Mouse (Mus musculus) CD8-positive naive resting alpha-beta T cell, adult 57 days (primary cell): Measurements from ENCODE around the gene Brd9. TPM values are rescaled to one million over a fixed set of nuclear protein-coding genes. Genes with fewer than 3 reads are reported as not detected.

ENCODE experiments used
- total RNA-seq: library from RNA; stranded (reverse); gene quantifications from one replicate; pipeline ENCODE4 v1.2.4, GENCODE M21; 2023

Brd9 gene
- 74.3 TPM for total RNA-seq

DNA sequence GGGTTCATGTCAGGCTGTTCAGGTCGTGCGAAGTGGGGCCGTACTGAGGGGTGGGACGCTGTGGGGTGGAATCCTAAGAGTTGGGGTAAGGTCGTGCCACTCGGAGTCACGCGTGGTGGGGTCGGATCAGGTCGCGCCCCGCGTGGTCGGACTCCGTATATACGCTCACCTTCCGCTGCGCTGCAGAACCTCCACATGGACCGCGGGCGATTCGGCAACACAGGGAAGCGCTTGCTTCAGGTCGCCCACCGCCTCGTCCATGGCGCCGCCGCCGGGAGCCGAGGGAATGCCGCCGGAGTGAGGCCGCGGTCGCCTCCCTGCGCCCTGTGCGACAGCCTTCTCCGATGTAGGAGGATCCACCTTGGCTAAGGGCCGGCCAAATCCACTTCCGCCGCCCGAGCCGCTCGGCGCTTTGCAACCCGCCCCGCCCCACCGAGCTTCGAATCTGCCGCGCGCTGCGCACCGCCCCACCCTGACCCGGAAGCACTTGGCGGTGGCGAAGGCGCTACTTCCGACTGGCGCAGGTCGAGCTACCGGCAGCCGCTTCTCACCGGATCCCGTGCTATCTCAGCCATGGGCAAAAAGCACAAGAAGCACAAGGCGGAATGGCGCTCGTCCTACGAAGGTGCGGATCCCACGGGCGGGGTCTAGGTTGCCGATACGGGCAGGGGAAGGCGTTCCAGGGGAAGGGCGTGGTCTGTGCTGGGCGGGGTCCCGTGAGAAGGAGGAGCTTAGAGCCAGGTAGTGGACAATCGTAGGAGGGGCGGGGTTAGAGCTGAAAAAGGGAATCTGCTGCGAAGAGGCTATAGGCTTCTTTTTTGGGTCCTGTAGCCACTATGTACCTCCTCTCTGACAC lies at the start of gene Brd9, which contains the start of gene Trip13:
Gene Brd9 (plus strand): TSS at position 491 of the 856 bp plus-strand sequence.
Gene Trip13 (minus strand): TSS at position 464 of the 856 bp plus-strand sequence.

DNA sequence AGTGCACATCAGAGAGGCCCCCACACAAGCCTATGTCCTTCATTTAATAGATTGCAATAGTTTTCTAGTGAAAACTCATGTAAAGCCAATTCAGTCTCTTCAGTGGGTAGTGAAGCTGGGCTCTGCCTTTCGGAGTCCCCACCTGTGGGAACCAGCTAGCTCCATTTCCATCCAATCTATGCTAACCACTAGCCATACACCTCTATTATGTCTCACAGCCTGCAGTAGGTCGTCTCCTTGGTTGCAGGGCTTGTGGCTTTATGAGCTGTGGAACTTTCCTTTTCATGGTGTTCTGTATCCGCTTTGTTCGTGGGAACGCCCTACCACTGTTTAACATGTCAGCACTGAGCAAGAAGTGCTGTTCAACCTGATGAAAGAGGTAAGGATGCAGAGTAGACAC lies 25.9 kb downstream of the Brd9 start, which contains the start of gene Zdhhc11:
Gene Zdhhc11 (plus strand): TSS at position 301 of the 400 bp plus-strand sequence.

DNA sequence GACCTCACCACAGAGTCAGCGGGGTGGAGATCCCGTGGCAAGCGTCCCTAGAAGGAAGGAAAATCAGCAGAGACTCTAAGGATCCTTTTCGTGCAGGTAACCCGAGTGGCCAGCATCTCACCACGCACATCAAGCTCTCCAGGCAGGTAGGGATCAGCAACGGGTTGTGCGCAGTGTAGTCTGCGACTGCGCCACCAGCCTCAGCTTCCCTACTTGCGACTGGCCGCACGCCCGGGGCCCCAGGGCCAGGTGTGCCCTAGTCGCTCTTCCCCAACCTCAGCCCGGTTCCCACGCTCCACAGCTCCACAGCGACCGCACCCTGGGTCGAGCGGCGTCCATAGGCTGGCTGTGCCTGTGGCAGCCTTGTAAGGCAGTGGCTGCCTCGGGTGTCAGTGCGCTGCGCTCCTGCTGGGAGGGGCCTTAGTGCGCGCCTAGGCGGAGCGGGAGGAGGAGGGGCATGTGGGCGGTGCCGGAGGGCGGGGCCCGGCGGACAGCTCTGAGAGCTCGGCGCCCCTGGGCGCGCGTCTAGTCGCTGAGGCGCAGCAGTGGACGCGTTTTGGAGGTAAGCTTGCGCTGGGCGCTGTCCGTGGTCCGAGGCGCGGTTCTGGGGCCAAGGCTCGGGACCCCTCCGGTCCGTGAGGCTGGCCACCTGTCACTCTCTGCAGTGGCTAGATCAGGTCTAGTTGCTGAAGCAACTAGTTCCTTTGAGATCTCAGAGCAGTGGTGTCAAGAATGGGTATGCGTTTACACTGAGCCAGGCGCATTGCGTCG lies 71.5 kb downstream of the Brd9 start, which contains the start of gene Tppp:
Gene Tppp (plus strand): TSS at position 460 of the 771 bp plus-strand sequence.

Other genes starting within 250 kb of the Brd9 start
- gene Slc6a19, start 232.9 kb upstream of the Brd9 start, total RNA-seq, result 186 TPM
- 553 TPM for gene Slc12a7, start 204.7 kb upstream of the Brd9 start, total RNA-seq
- 0.40 TPM for gene Nkd2, start 90.2 kb upstream of the Brd9 start, total RNA-seq
- 1.1 TPM for gene Trip13, start within 50 bp of the Brd9 start, total RNA-seq
- not detected for gene Zdhhc11, start 26.0 kb downstream of the Brd9 start, total RNA-seq
- 3.3 TPM for gene Tppp, start 71.6 kb downstream of the Brd9 start, total RNA-seq
- 12.8 TPM for gene Cep72, start 124.5 kb downstream of the Brd9 start, total RNA-seq
- not detected for gene Slc9a3, start 183.6 kb downstream of the Brd9 start, total RNA-seq